Comparison of ENCODE assay signal across 9 mouse cellular contexts in the genomic region with DNA sequence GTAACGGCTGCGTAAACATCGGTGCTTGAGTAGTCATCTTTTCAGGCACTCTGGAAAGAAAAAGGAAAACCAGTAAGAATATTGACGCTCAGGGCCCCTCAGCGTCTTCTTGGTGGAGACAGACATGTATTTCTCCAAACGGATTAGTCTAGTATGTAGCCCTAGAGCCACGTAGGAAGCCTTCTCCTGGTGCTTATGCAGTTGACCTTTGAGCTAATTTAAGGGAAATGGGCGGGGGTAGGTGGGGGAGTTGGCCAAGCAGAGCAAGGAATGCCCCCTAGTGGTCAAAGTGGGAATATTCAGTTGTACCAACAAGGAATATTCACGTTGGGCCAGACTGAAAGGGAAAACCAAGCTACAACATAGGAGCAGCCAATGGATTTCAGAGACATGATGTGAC. TPM values are rescaled to one million over a fixed set of nuclear protein-coding genes. Genes with fewer than 3 reads are reported as not detected.
A peak's percentile ranks its signal among the peaks of the same experiment; 100 is the strongest.
DNase-seq lines count a peak whose midpoint lies in the region; ATAC-seq lines count a peak whose summit lies in the region.
"Had no signal": no experiment of that assay in that cellular context is flagged by ENCODE, and none has a peak within 500 bp of the region (broad histone marks: within the 10 kb centered on the region; RNA-seq: fewer than 3 reads in every experiment).

No protein-coding gene starts in this region.

- H3K4me1 ChIP-seq in liver, embryonic 13.5 days (replicated peaks) = no peaks in the 10 kb centered on the region
- no peaks in the 10 kb centered on the region for H3K4me1 ChIP-seq in liver, embryonic 11.5 days (replicated peaks; ENCODE audit: control insufficient read depth, insufficient read depth, low read length)
- peaks cover 20% of the 10 kb centered on the region for H3K4me1 ChIP-seq in heart, embryonic 12.5 days (replicated peaks)
- H3K4me1 ChIP-seq: hindbrain, embryonic 15.5 days; stomach, embryonic 15.5 days had no signal

- no peak overlapping the region for H3K4me3 ChIP-seq in liver, embryonic 13.5 days (replicated peaks)
- H3K4me3 ChIP-seq in liver, embryonic 11.5 days (ENCODE audit: low read depth, low read length) = no peak overlapping the region
- H3K4me3 ChIP-seq in heart, embryonic 12.5 days = peak overlapping the region; percentile 50
- H3K4me3 ChIP-seq: hindbrain, embryonic 15.5 days; stomach, embryonic 15.5 days had no signal

- WGBS in liver, embryonic 13.5 days (ENCODE audit: insufficient replicate concordance) = 46% methylated on average over 9 of the region's 9 CpGs
- 52% methylated on average over 9 of the region's 9 CpGs for WGBS in liver, embryonic 11.5 days
- WGBS in heart, embryonic 12.5 days = 32% methylated on average over 9 of the region's 9 CpGs

- H3K36me3 ChIP-seq in liver, embryonic 13.5 days = no peaks in the 10 kb centered on the region
- H3K36me3 ChIP-seq in liver, embryonic 11.5 days (ENCODE audit: control insufficient read depth, insufficient read depth, low read length) = no peaks in the 10 kb centered on the region
- peaks cover 27% of the 10 kb centered on the region for H3K36me3 ChIP-seq in heart, embryonic 12.5 days
- H3K36me3 ChIP-seq: hindbrain, embryonic 15.5 days; stomach, embryonic 15.5 days had no signal

- H3K27me3 ChIP-seq in liver, embryonic 13.5 days = no peaks in the 10 kb centered on the region
- H3K27me3 ChIP-seq in liver, embryonic 11.5 days (replicated peaks; ENCODE audit: control insufficient read depth, insufficient read depth, low read length) = no peaks in the 10 kb centered on the region
- H3K27me3 ChIP-seq in heart, embryonic 12.5 days (replicated peaks) = no peaks in the 10 kb centered on the region
- H3K27me3 ChIP-seq: hindbrain, embryonic 15.5 days; stomach, embryonic 15.5 days had no signal

- no peaks in the 10 kb centered on the region for H3K9me3 ChIP-seq in liver, embryonic 13.5 days (replicated peaks)
- no peaks in the 10 kb centered on the region for H3K9me3 ChIP-seq in liver, embryonic 11.5 days (ENCODE audit: control insufficient read depth, low read length)
- no peaks in the 10 kb centered on the region for H3K9me3 ChIP-seq in heart, embryonic 12.5 days (replicated peaks)
- H3K9me3 ChIP-seq: hindbrain, embryonic 15.5 days; stomach, embryonic 15.5 days had no signal

- H3K9ac ChIP-seq in liver, embryonic 13.5 days = no peak overlapping the region
- H3K9ac ChIP-seq in liver, embryonic 11.5 days (ENCODE audit: low read depth, low read length) = no peak overlapping the region
- peak overlapping the region; percentile 71 for H3K9ac ChIP-seq in heart, embryonic 12.5 days
- H3K9ac ChIP-seq: hindbrain, embryonic 15.5 days; stomach, embryonic 15.5 days had no signal

- no peak overlapping the region for H3K4me2 ChIP-seq in liver, embryonic 13.5 days
- no peak overlapping the region for H3K4me2 ChIP-seq in liver, embryonic 11.5 days
- peak overlapping the region; percentile 71 for H3K4me2 ChIP-seq in heart, embryonic 12.5 days
- H3K4me2 ChIP-seq: hindbrain, embryonic 15.5 days; stomach, embryonic 15.5 days had no signal

- DNase-seq in liver, embryonic 13.5 days = peak; percentile 1
- DNase-seq in liver, embryonic 11.5 days (ENCODE audit: low spot score) = no peak
- DNase-seq in adrenal gland, postnatal 36 days = peak; percentile 28 to 53
- DNase-seq in lung, postnatal 14 days = peak; percentile 56
- DNase-seq in ovary, postnatal 10 days (ENCODE audit: low spot score) = no peak
- no peak for DNase-seq in right cerebral cortex, postnatal 4 days

- ATAC-seq in liver, embryonic 13.5 days (ENCODE audit: low read depth) = no peak
- ATAC-seq in liver, embryonic 11.5 days (replicated peaks; ENCODE audit: low FRiP score) = no peak; the same call in 1 of the 2 replicates
- ATAC-seq in heart, embryonic 12.5 days (ENCODE audit: insufficient number of reproducible peaks, low FRiP score) = peak; percentile 43; the same call in 1 of the 2 replicates

- H3K27ac ChIP-seq in liver, embryonic 13.5 days = no peak overlapping the region
- H3K27ac ChIP-seq in liver, embryonic 11.5 days (ENCODE audit: low read depth, low read length) = no peak overlapping the region
- peak overlapping the region; percentile 82 for H3K27ac ChIP-seq in heart, embryonic 12.5 days (ENCODE audit: poor library complexity, severe bottlenecking)
- H3K27ac ChIP-seq: hindbrain, embryonic 15.5 days; stomach, embryonic 15.5 days had no signal

RNA-seq across cellular contexts. Expression of gene Ttn, which starts 2.2 kb away (rescaled TPM):
- 1.6 and 2.1 TPM in 2 replicates for polyA plus RNA-seq in liver, embryonic 13.5 days (2015; fragmentation: Nextera tagmentation; extraction: Ambion mirVana)
- 1.7 and 4.5 TPM in 2 replicates for polyA plus RNA-seq in liver, embryonic 11.5 days (2014; fragmentation: Nextera tagmentation; extraction: Ambion mirVana)
- 1 to 10 TPM in 1 of 2 experiments, under 1 TPM in 1; 0.10 to 1.1 TPM for total RNA-seq in adrenal gland, postnatal 36 days (2021)
- polyA plus RNA-seq in heart, embryonic 12.5 days (2016; fragmentation: Nextera tagmentation; extraction: Ambion mirVana) = 570 and 652 TPM in 2 replicates

Comparison
In these comparisons a context has a peak if more than half of its experiments do, and no peak if none do; other contexts are left out.
1. DNase-seq: peak in liver, embryonic 13.5 days (single experiment), adrenal gland, postnatal 36 days (2 of 2) and lung, postnatal 14 days (single experiment); none in liver, embryonic 11.5 days (single experiment), ovary, postnatal 10 days (single experiment) and right cerebral cortex, postnatal 4 days (single experiment).
2. RNA of gene Ttn, which starts 2.2 kb away (polyA plus RNA-seq): 570 to 652 TPM in heart, embryonic 12.5 days; 1.7 to 4.5 TPM in liver, embryonic 11.5 days and 1.6 to 2.1 TPM in liver, embryonic 13.5 days; every median in the first group is over 100 times any median in the second.